Mouse (Mus musculus) G1E (cell line): ENCODE measurements around the gene Atxn10.

ENCODE experiments used
- CTCF ChIP-seq: IDR thresholded peaks from 2 replicates; pipeline ENCODE4 v1.5.1; 2012; ENCODE audit warnings: low read depth, low read length, inconsistent platforms, mixed read lengths
- GATA1 ChIP-seq: IDR thresholded peaks from 2 replicates; pipeline ENCODE4 v1.6.1; 2012; ENCODE audit warnings: borderline replicate concordance, low read length, inconsistent platforms, mixed read lengths
- POLR2AphosphoS5 ChIP-seq: IDR thresholded peaks from 2 replicates; pipeline ENCODE4 v1.6.1; 2012; ENCODE audit warnings: low read depth, low read length, inconsistent platforms; ENCODE audit not compliant: insufficient replicate concordance
- TAL1 ChIP-seq: conservative IDR thresholded peaks from 2 replicates; pipeline ENCODE4 v1.6.1; 2012; ENCODE audit warnings: low read depth, low read length, inconsistent platforms, mixed read lengths

GRCm38 (mm10) chr15:85461541-85461940 lies 125.5 kb downstream of the Atxn10 start:
- TF ChIP-seq GATA1 (no peak), CTCF (no peak), TAL1 (no peak), POLR2AphosphoS5 (no peak)
